Mouse (Mus musculus) liver, embryonic 14.5 days (tissue): Measurements from ENCODE around the gene Abraxas2.

Experiments used
- CTCF ChIP-seq: IDR thresholded peaks from 2 replicates; pipeline ENCODE4 v1.5.1; 2016; ENCODE audit warnings: antibody characterized with exemption, low read depth, control low read depth
- EP300 ChIP-seq: IDR thresholded peaks from 2 replicates; pipeline ENCODE4 v1.6.1; 2016; ENCODE audit warnings: antibody characterized with exemption, low read depth

GRCm38 (mm10) chr7:132843152-132843551 is 15.9 kb upstream of the Abraxas2 start:
- TF ChIP-seq CTCF (no peak), EP300 (no peak)
